Mouse (Mus musculus) erythroblast, adult 5-6 weeks (primary cell): ENCODE data around the gene Mthfs. TPM values are rescaled to one million over a fixed set of nuclear protein-coding genes. Genes with fewer than 3 reads are reported as not detected.
"Not testable (repeated sequence)": the region's sequence is repeated elsewhere in the genome, so short reads cannot be mapped to it uniquely, and the experiment has no call there.

Source experiments
- ATAC-seq: replicated peaks from 2 replicates; pipeline ENCODE4 v1.8.0; 2016; ENCODE audit warnings: moderate number of reproducible peaks, mild to moderate bottlenecking, moderate TSS enrichment, inconsistent platforms; ENCODE audit not compliant: poor library complexity, low FRiP score, severe bottlenecking
- total RNA-seq, 2 experiments: library from RNA; stranded (forward) in 1 of 2; stranded (reverse) in 1 of 2; fragments of 150-400 nt in 1 of 2; fragments of 200-764, 138-1000 nt in 1 of 2; gene quantifications; 2 replicates each; pipeline versions ENCODE4 v1.2.3 to v1.2.4; 2015 to 2017; ENCODE audit warnings: low replicate concordance in 2 of 2

Mthfs gene
- total RNA-seq, 2 experiments from 2014 or later: 1.2 to 29.4 TPM

- ATAC-seq: not testable (repeated sequence)
These were observed 28.6 kb downstream of the Mthfs start for GRCm38 (mm10) chr9:89238976-89239505.

- not testable (repeated sequence) for ATAC-seq
These were observed 30.1 kb downstream of the Mthfs start for GRCm38 (mm10) chr9:89240516-89241019.

- ATAC-seq: no peak
These were observed 42.9 kb downstream of the Mthfs start for GRCm38 (mm10) chr9:89253400-89253799.

- no peak for ATAC-seq
These were observed 46.3 kb downstream of the Mthfs start for GRCm38 (mm10) chr9:89256556-89257335.

GRCm38 (mm10) chr9:89263968-89264367 is 53.5 kb downstream of the Mthfs start:
- ATAC-seq: no peak

- no peak for ATAC-seq
These were observed 54.1 kb downstream of the Mthfs start for GRCm38 (mm10) chr9:89264571-89264970.

- no peak for ATAC-seq
These were observed 56.6 kb downstream of the Mthfs start for GRCm38 (mm10) chr9:89267093-89267492.

GRCm38 (mm10) chr9:89267572-89267971 is 57.1 kb downstream of the Mthfs start:
- ATAC-seq: no peak

- ATAC-seq: no peak
These were observed 59.9 kb downstream of the Mthfs start for GRCm38 (mm10) chr9:89270376-89270775.

GRCm38 (mm10) chr9:89273766-89274165 is 63.3 kb downstream of the Mthfs start:
- no peak for ATAC-seq

- no peak for ATAC-seq
These were observed 67.7 kb downstream of the Mthfs start for GRCm38 (mm10) chr9:89278207-89278606.

- no peak for ATAC-seq
These were observed 72.0 kb downstream of the Mthfs start for GRCm38 (mm10) chr9:89282374-89283068.

- no peak for ATAC-seq
These were observed 77.6 kb downstream of the Mthfs start for GRCm38 (mm10) chr9:89288037-89288436.

GRCm38 (mm10) chr9:89293364-89293763 is 82.9 kb downstream of the Mthfs start:
- no peak for ATAC-seq

- no peak for ATAC-seq
These were observed 83.6 kb downstream of the Mthfs start for GRCm38 (mm10) chr9:89294121-89294520.

- no peak for ATAC-seq
These were observed 95.2 kb downstream of the Mthfs start for GRCm38 (mm10) chr9:89305637-89306036.

- ATAC-seq: no peak
These were observed 98.1 kb downstream of the Mthfs start for GRCm38 (mm10) chr9:89308357-89309194.

GRCm38 (mm10) chr9:89309195-89309535 is 98.7 kb downstream of the Mthfs start:
- no peak for ATAC-seq

GRCm38 (mm10) chr9:89311649-89312048 is 101.2 kb downstream of the Mthfs start:
- no peak for ATAC-seq

GRCm38 (mm10) chr9:89373731-89374130 is 163.3 kb downstream of the Mthfs start:
- ATAC-seq: no peak
